Mouse (Mus musculus): ENCODE results near the gene Msi2. TPM values are rescaled to one million over a fixed set of nuclear protein-coding genes. Genes with fewer than 3 reads are reported as not detected.

The Msi2 gene
- total and polyA plus RNA-seq, 2 experiments from 2014 or later, result 26.9 to 133 TPM

GRCm38 (mm10) chr11:88539637-88540478 is 178.5 kb downstream of the Msi2 start:
- Histone ChIP-seq H3K4me1 (ENCODE audit: insufficient read depth, low read length) (peaks cover 22% of the 10 kb centered on the region; the same call in 1 of the 2 replicates), H3K27ac (ENCODE audit: low read depth, low read length) (no peak overlapping the region; the same call in 1 of the 2 replicates)
- peak; percentile 54; the same call in 1 of the 2 replicates for ATAC-seq (ENCODE audit: low FRiP score)

GRCm38 (mm10) chr11:88538710-88539340 is 179.5 kb downstream of the Msi2 start:
- TF ChIP-seq CTCF (IDR thresholded peaks at IDR 0.05), result no peak
- Histone ChIP-seq H3K4me1 (ENCODE audit: insufficient read depth, low read length) (peaks cover 29% of the 10 kb centered on the region; the same call in 1 of the 2 replicates), H3K4me3 (ENCODE audit: low read depth, low read length) (no peak overlapping the region), H3K9ac (replicated peaks; ENCODE audit: low read length, poor library complexity, severe bottlenecking) (no peak overlapping the region), H3K27me3 (ENCODE audit: insufficient read depth, low read length) (no peaks in the 10 kb centered on the region), H3K27ac (ENCODE audit: low read depth, low read length) (no peak overlapping the region), H3K9me3 (ENCODE audit: low read length) (no peaks in the 10 kb centered on the region), H3K36me3 (ENCODE audit: insufficient read depth, low read length) (no peaks in the 10 kb centered on the region), H3K4me2 (ENCODE audit: low read depth, low read length, poor library complexity, severe bottlenecking) (no peak overlapping the region)
- WGBS, result 77% methylated on average over 13 of the region's 13 CpGs
- ATAC-seq (ENCODE audit: low FRiP score), result no peak
- DNase-seq (ENCODE audit: low spot score), result no peak

More at GRCm38 (mm10) chr11:88539637-88540478, 178.5 kb downstream of the Msi2 start:
- no peaks in the 10 kb centered on the region for H3K27me3 ChIP-seq (ENCODE audit: insufficient read depth, low read length)
- TF ChIP-seq CTCF (IDR thresholded peaks at IDR 0.05), result no peak
- H3K4me3 ChIP-seq (ENCODE audit: low read depth, low read length), result no peak overlapping the region
- no peaks in the 10 kb centered on the region for H3K9me3 ChIP-seq (ENCODE audit: low read length)
- H3K36me3 ChIP-seq (ENCODE audit: insufficient read depth, low read length), result no peaks in the 10 kb centered on the region
- DNase-seq (ENCODE audit: low spot score), result peak; percentile 64
- no peak overlapping the region for H3K4me2 ChIP-seq (ENCODE audit: low read depth, low read length, poor library complexity, severe bottlenecking)
- 59% methylated on average over 8 of the region's 8 CpGs for WGBS
- no peak overlapping the region for H3K9ac ChIP-seq (replicated peaks; ENCODE audit: low read length, poor library complexity, severe bottlenecking)

- 53% methylated on average over 7 of the region's 7 CpGs for WGBS
- Histone ChIP-seq H3K9ac (replicated peaks; ENCODE audit: low read length, poor library complexity, severe bottlenecking) (no peak overlapping the region), H3K27me3 (ENCODE audit: insufficient read depth, low read length) (no peaks in the 10 kb centered on the region), H3K4me2 (ENCODE audit: low read depth, low read length, poor library complexity, severe bottlenecking) (no peak overlapping the region), H3K36me3 (ENCODE audit: insufficient read depth, low read length) (no peaks in the 10 kb centered on the region), H3K4me3 (ENCODE audit: low read depth, low read length) (no peak overlapping the region), H3K4me1 (ENCODE audit: insufficient read depth, low read length) (peaks cover 20% of the 10 kb centered on the region; the same call in 1 of the 2 replicates), H3K9me3 (ENCODE audit: low read length) (no peaks in the 10 kb centered on the region), H3K27ac (ENCODE audit: low read depth, low read length) (no peak overlapping the region)
- no peak for DNase-seq (ENCODE audit: low spot score)
- TF ChIP-seq CTCF (IDR thresholded peaks at IDR 0.05), result no peak
- ATAC-seq (ENCODE audit: low FRiP score), result no peak
Observed at GRCm38 (mm10) chr11:88537344-88537743, 181.0 kb downstream of the Msi2 start.

GRCm38 (mm10) chr11:88536861-88537260 is 181.5 kb downstream of the Msi2 start:
- no peak overlapping the region for H3K4me3 ChIP-seq (ENCODE audit: low read depth, low read length)
- no peaks in the 10 kb centered on the region for H3K27me3 ChIP-seq (ENCODE audit: insufficient read depth, low read length)
- H3K9me3 ChIP-seq (ENCODE audit: low read length), result no peaks in the 10 kb centered on the region
- H3K9ac ChIP-seq (replicated peaks; ENCODE audit: low read length, poor library complexity, severe bottlenecking), result no peak overlapping the region
- DNase-seq (ENCODE audit: low spot score) (no peak), ATAC-seq (ENCODE audit: low FRiP score) (no peak)
- no peak overlapping the region for H3K4me2 ChIP-seq (ENCODE audit: low read depth, low read length, poor library complexity, severe bottlenecking)
- no peak for TF ChIP-seq CTCF (IDR thresholded peaks at IDR 0.05)
- no peaks in the 10 kb centered on the region for H3K36me3 ChIP-seq (ENCODE audit: insufficient read depth, low read length)
- peaks cover 18% of the 10 kb centered on the region; the same call in 1 of the 2 replicates for H3K4me1 ChIP-seq (ENCODE audit: insufficient read depth, low read length)
- 93% methylated on average over 2 of the region's 2 CpGs for WGBS
- H3K27ac ChIP-seq (ENCODE audit: low read depth, low read length), result no peak overlapping the region

GRCm38 (mm10) chr11:88534331-88534929 is 183.9 kb downstream of the Msi2 start:
- peaks cover 16% of the 10 kb centered on the region; the same call in 1 of the 2 replicates for H3K4me1 ChIP-seq (ENCODE audit: insufficient read depth, low read length)
- no peaks in the 10 kb centered on the region for H3K9me3 ChIP-seq (ENCODE audit: low read length)
- WGBS, result 16% methylated on average over 11 of the region's 11 CpGs
- no peak for TF ChIP-seq CTCF (IDR thresholded peaks at IDR 0.05)
- H3K27ac ChIP-seq (ENCODE audit: low read depth, low read length), result peak overlapping the region; percentile 55; the same call in 1 of the 2 replicates
- DNase-seq (ENCODE audit: low spot score) (no peak), ATAC-seq (ENCODE audit: low FRiP score) (no peak)
- H3K4me2 ChIP-seq (ENCODE audit: low read depth, low read length, poor library complexity, severe bottlenecking), result no peak overlapping the region
- no peak overlapping the region for H3K4me3 ChIP-seq (ENCODE audit: low read depth, low read length)
- H3K36me3 ChIP-seq (ENCODE audit: insufficient read depth, low read length), result no peaks in the 10 kb centered on the region
- no peak overlapping the region for H3K9ac ChIP-seq (replicated peaks; ENCODE audit: low read length, poor library complexity, severe bottlenecking)
- H3K27me3 ChIP-seq (ENCODE audit: insufficient read depth, low read length), result no peaks in the 10 kb centered on the region
